Mouse (Mus musculus): ENCODE data around the gene H2-Aa. TPM values are rescaled to one million over a fixed set of nuclear protein-coding genes. Genes with fewer than 3 reads are reported as not detected.
"Not testable (repeated sequence)": the region's sequence is repeated elsewhere in the genome, so short reads cannot be mapped to it uniquely, and the experiment has no call there.

Gene H2-Aa
- polyA plus RNA-seq, 1 experiment: 1,846 TPM

- Histone ChIP-seq H3K27me3 (ENCODE audit: control insufficient read depth, insufficient read depth, low read length) (no peaks in the 10 kb centered on the region), H3K36me3 (ENCODE audit: control insufficient read depth, insufficient read depth, low read length) (peaks cover 39% of the 10 kb centered on the region), H3K4me1 (ENCODE audit: control insufficient read depth, insufficient read depth, insufficient read length) (peaks cover 4% of the 10 kb centered on the region; the same call in 1 of the 2 replicates), H3K4me3 (ENCODE audit: extremely low read depth, insufficient read depth, insufficient read length) (no peak overlapping the region), H3K27ac (ENCODE audit: insufficient read depth, low read length) (no peak overlapping the region)
- no peak for TF ChIP-seq POLR2A (IDR thresholded peaks at IDR 0.05; ENCODE audit: low read depth, low read length)
- no peak for TF ChIP-seq CTCF (IDR thresholded peaks at IDR 0.05; ENCODE audit: extremely low read depth, insufficient read depth, insufficient read length, insufficient replicate concordance)
- 68% methylated on average over 1 of the region's 1 CpGs for WGBS
- DNase-seq (ENCODE audit: low read depth in 1 of 2, low spot score in 2 of 2): no peak
Observed at GRCm38 (mm10) chr17:34315512-34315911, 27.9 kb upstream of the H2-Aa start.

GRCm38 (mm10) chr17:34314286-34314685, 26.7 kb upstream of the H2-Aa start:
- Histone ChIP-seq H3K27me3 (ENCODE audit: control insufficient read depth, insufficient read depth, low read length) (no peaks in the 10 kb centered on the region), H3K27ac (ENCODE audit: insufficient read depth, low read length) (no peak overlapping the region), H3K4me1 (ENCODE audit: control insufficient read depth, insufficient read depth, insufficient read length) (peaks cover 4% of the 10 kb centered on the region; the same call in 1 of the 2 replicates), H3K36me3 (ENCODE audit: control insufficient read depth, insufficient read depth, low read length) (peaks cover 47% of the 10 kb centered on the region), H3K4me3 (ENCODE audit: extremely low read depth, insufficient read depth, insufficient read length) (no peak overlapping the region)
- no peak for DNase-seq (ENCODE audit: low read depth in 1 of 2, low spot score in 2 of 2)
- WGBS: 71% methylated on average over 9 of the region's 9 CpGs
- no peak for TF ChIP-seq POLR2A (IDR thresholded peaks at IDR 0.05; ENCODE audit: low read depth, low read length)
- TF ChIP-seq CTCF (IDR thresholded peaks at IDR 0.05; ENCODE audit: extremely low read depth, insufficient read depth, insufficient read length, insufficient replicate concordance): no peak

- 0 out of 2 replicates have a peak overlapping the region, but pooled peaks have one; percentile 11 for H3K27ac ChIP-seq (ENCODE audit: insufficient read depth, low read length)
- no peak for TF ChIP-seq POLR2A (IDR thresholded peaks at IDR 0.05; ENCODE audit: low read depth, low read length)
- peak; percentile 87; the same call in 1 of the 2 replicates for TF ChIP-seq CTCF (IDR thresholded peaks at IDR 0.05; ENCODE audit: extremely low read depth, insufficient read depth, insufficient read length, insufficient replicate concordance)
- H3K4me1 ChIP-seq (ENCODE audit: control insufficient read depth, insufficient read depth, insufficient read length): peaks cover 6% of the 10 kb centered on the region; the same call in 1 of the 2 replicates
- no peak overlapping the region for H3K4me3 ChIP-seq (ENCODE audit: extremely low read depth, insufficient read depth, insufficient read length)
- DNase-seq (ENCODE audit: low read depth in 1 of 2, low spot score in 2 of 2): peak in 1 of 2 experiments; percentile 81
- H3K27me3 ChIP-seq (ENCODE audit: control insufficient read depth, insufficient read depth, low read length): no peaks in the 10 kb centered on the region
- peaks cover 50% of the 10 kb centered on the region for H3K36me3 ChIP-seq (ENCODE audit: control insufficient read depth, insufficient read depth, low read length)
- WGBS: 33% methylated on average over 3 of the region's 3 CpGs
Observed at GRCm38 (mm10) chr17:34313393-34313792, 25.8 kb upstream of the H2-Aa start.

GRCm38 (mm10) chr17:34312185-34312584, 24.6 kb upstream of the H2-Aa start:
- H3K27me3 ChIP-seq (ENCODE audit: control insufficient read depth, insufficient read depth, low read length): no peaks in the 10 kb centered on the region
- peaks cover 59% of the 10 kb centered on the region for H3K36me3 ChIP-seq (ENCODE audit: control insufficient read depth, insufficient read depth, low read length)
- H3K27ac ChIP-seq (ENCODE audit: insufficient read depth, low read length): no peak overlapping the region
- no peak overlapping the region for H3K4me3 ChIP-seq (ENCODE audit: extremely low read depth, insufficient read depth, insufficient read length)
- no peak for DNase-seq (ENCODE audit: low read depth in 1 of 2, low spot score in 2 of 2)
- WGBS: 71% methylated on average over 1 of the region's 1 CpGs
- TF ChIP-seq CTCF (IDR thresholded peaks at IDR 0.05; ENCODE audit: extremely low read depth, insufficient read depth, insufficient read length, insufficient replicate concordance) (no peak), POLR2A (IDR thresholded peaks at IDR 0.05; ENCODE audit: low read depth, low read length) (no peak)
- peaks cover 6% of the 10 kb centered on the region; the same call in 1 of the 2 replicates for H3K4me1 ChIP-seq (ENCODE audit: control insufficient read depth, insufficient read depth, insufficient read length)

- not testable (repeated sequence) for H3K27me3 ChIP-seq (ENCODE audit: control insufficient read depth, insufficient read depth, low read length); H3K27ac ChIP-seq (ENCODE audit: insufficient read depth, low read length); H3K4me1 ChIP-seq (ENCODE audit: control insufficient read depth, insufficient read depth, insufficient read length); H3K4me3 ChIP-seq (ENCODE audit: extremely low read depth, insufficient read depth, insufficient read length)
- WGBS: 59% methylated on average over 3 of the region's 3 CpGs
- peaks cover 59% of the 10 kb centered on the region for H3K36me3 ChIP-seq (ENCODE audit: control insufficient read depth, insufficient read depth, low read length)
- peak in 1 of 2 experiments; percentile 3 for DNase-seq (ENCODE audit: low read depth in 1 of 2, low spot score in 2 of 2)
Observed at GRCm38 (mm10) chr17:34310526-34310925, 22.9 kb upstream of the H2-Aa start.

GRCm38 (mm10) chr17:34309683-34310385, 22.2 kb upstream of the H2-Aa start:
- no peak for TF ChIP-seq CTCF (IDR thresholded peaks at IDR 0.05; ENCODE audit: extremely low read depth, insufficient read depth, insufficient read length, insufficient replicate concordance)
- peak in 1 of 2 experiments; percentile 50 for DNase-seq (ENCODE audit: low read depth in 1 of 2, low spot score in 2 of 2)
- no peaks in the 10 kb centered on the region for H3K27me3 ChIP-seq (ENCODE audit: control insufficient read depth, insufficient read depth, low read length)
- peaks cover 52% of the 10 kb centered on the region for H3K36me3 ChIP-seq (ENCODE audit: control insufficient read depth, insufficient read depth, low read length)
- WGBS: 34% methylated on average over 38 of the region's 38 CpGs
- peak overlapping the region; percentile 36 for H3K27ac ChIP-seq (ENCODE audit: insufficient read depth, low read length)
- peak overlapping the region; percentile 58 for H3K4me3 ChIP-seq (ENCODE audit: extremely low read depth, insufficient read depth, insufficient read length)
- peaks cover 6% of the 10 kb centered on the region; the same call in 1 of the 2 replicates for H3K4me1 ChIP-seq (ENCODE audit: control insufficient read depth, insufficient read depth, insufficient read length)

GRCm38 (mm10) chr17:34309225-34309624, 21.6 kb upstream of the H2-Aa start:
- Histone ChIP-seq H3K36me3 (ENCODE audit: control insufficient read depth, insufficient read depth, low read length) (peaks cover 46% of the 10 kb centered on the region), H3K4me3 (ENCODE audit: extremely low read depth, insufficient read depth, insufficient read length) (peak overlapping the region; percentile 58), H3K27me3 (ENCODE audit: control insufficient read depth, insufficient read depth, low read length) (no peaks in the 10 kb centered on the region), H3K4me1 (ENCODE audit: control insufficient read depth, insufficient read depth, insufficient read length) (peaks cover 6% of the 10 kb centered on the region; the same call in 1 of the 2 replicates), H3K27ac (ENCODE audit: insufficient read depth, low read length) (peak overlapping the region; percentile 36; the same call in 1 of the 2 replicates)
- DNase-seq (ENCODE audit: low read depth in 1 of 2, low spot score in 2 of 2): no peak
- WGBS: 50% methylated on average over 10 of the region's 10 CpGs
- no peak for TF ChIP-seq POLR2A (IDR thresholded peaks at IDR 0.05; ENCODE audit: low read depth, low read length)
- TF ChIP-seq CTCF (IDR thresholded peaks at IDR 0.05; ENCODE audit: extremely low read depth, insufficient read depth, insufficient read length, insufficient replicate concordance): no peak

All from spleen, adult 2 months (tissue).